Mouse (Mus musculus): ENCODE data around the gene Olfr1132. TPM values are rescaled to one million over a fixed set of nuclear protein-coding genes. Genes with fewer than 3 reads are reported as not detected.
"Not testable (repeated sequence)": the region's sequence is repeated elsewhere in the genome, so short reads cannot be mapped to it uniquely, and the experiment has no call there.

Gene Olfr1132
- not detected in 2 replicates for polyA plus RNA-seq (2015; fragmentation: Nextera tagmentation; extraction: Ambion mirVana)

DNA sequence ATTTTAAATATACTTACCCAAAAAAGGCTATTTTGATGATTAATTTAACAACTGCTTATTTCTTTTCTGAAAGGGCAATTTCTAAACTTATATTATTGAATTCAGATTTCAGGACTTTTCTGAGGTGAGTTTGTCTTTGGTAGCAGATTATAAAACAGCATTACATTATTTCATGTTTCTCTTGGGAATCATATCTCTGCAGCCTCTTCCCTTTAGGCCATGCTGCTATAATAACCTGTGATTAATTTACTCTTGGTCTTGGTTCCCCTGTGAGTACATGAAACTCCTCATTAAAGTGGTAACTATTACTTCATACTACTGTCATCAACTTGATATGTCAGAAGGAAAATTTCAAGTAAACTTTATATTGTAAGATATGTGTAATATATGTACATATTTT lies at the start of gene Olfr1132:
TSS of gene Olfr1132 (minus strand) at position 101 of the 400 bp plus-strand sequence.
- no peak for ATAC-seq (ENCODE audit: borderline replicate concordance, extremely low read depth, low FRiP score, low TSS enrichment)
- no peaks in the 10 kb centered on the region for H3K4me1 ChIP-seq

DNA sequence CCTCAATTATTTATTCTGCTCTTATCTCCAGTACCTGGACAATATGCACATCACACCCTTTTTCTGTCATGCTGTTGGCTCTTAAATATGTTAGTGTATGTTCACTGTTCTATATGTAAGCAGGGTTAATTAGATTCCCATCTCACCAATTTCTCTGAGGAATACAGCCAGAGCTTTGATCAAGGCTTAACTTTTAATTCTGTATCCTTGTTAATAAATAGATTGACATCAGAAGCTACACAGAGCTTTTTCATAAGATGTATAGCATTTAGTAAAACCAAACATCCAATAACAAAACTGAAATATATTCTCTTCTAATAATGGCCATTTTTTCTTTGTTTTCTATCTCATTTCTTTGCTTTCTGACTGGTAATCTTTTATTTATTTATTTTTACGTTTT lies 36.2 kb upstream of the Olfr1132 start, which contains the start of gene Olfr1135:
TSS of gene Olfr1135 (minus strand) at position 101 of the 400 bp plus-strand sequence.
- H3K4me3 ChIP-seq = no peak within 1 kb of the TSS
- no peak within 1 kb of the TSS for H3K9ac ChIP-seq
- no peaks in the 10 kb centered on the region for H3K36me3 ChIP-seq
- no peaks in the 10 kb centered on the region for H3K9me3 ChIP-seq
- ATAC-seq (ENCODE audit: borderline replicate concordance, extremely low read depth, low FRiP score, low TSS enrichment) = no peak
- 7% methylated on average over 1 of the region's 1 CpGs for WGBS
- no peak within 1 kb of the TSS for H3K27ac ChIP-seq
- H3K27me3 ChIP-seq = no peaks in the 10 kb centered on the region
- H3K4me2 ChIP-seq = no peak within 1 kb of the TSS
- H3K4me1 ChIP-seq = no peaks in the 10 kb centered on the region

More for the DNA sequence above, at the start of gene Olfr1132:
- Histone ChIP-seq H3K4me2 (no peak within 1 kb of the TSS), H3K4me3 (no peak within 1 kb of the TSS), H3K9me3 (no peaks in the 10 kb centered on the region), H3K9ac (no peak within 1 kb of the TSS), H3K36me3 (no peaks in the 10 kb centered on the region), H3K27me3 (no peaks in the 10 kb centered on the region), H3K27ac (no peak within 1 kb of the TSS)

DNA sequence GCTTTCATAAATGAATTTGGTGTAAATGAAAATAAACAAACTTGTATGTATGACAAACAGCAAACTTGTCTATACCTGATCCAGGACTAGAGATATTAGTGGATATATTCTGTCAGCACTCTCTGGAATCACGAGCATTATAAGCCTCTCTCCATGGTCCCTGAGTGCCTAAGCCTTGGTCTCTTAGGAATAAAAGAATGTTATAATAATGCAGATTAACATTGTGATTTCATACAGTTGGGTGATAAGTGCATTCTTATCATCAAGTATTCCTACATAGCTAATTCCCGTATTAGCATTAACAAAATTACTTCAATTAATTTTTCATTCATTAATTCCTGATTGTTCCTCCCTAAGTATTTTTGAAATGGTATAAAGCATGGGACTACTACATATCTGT lies 21.0 kb upstream of the Olfr1132 start, which contains the start of gene Olfr1134:
TSS of gene Olfr1134 (minus strand) at position 101 of the 400 bp plus-strand sequence.
- H3K9ac ChIP-seq = no peak within 1 kb of the TSS
- H3K4me2 ChIP-seq = no peak within 1 kb of the TSS
- no peaks in the 10 kb centered on the region for H3K36me3 ChIP-seq
- H3K4me1 ChIP-seq = no peaks in the 10 kb centered on the region
- no peaks in the 10 kb centered on the region for H3K9me3 ChIP-seq
- WGBS = 84% methylated on average over 2 of the region's 2 CpGs
- H3K27ac ChIP-seq = no peak within 1 kb of the TSS
- no peaks in the 10 kb centered on the region for H3K27me3 ChIP-seq
- ATAC-seq (ENCODE audit: borderline replicate concordance, extremely low read depth, low FRiP score, low TSS enrichment) = no peak
- H3K4me3 ChIP-seq = no peak within 1 kb of the TSS

DNA sequence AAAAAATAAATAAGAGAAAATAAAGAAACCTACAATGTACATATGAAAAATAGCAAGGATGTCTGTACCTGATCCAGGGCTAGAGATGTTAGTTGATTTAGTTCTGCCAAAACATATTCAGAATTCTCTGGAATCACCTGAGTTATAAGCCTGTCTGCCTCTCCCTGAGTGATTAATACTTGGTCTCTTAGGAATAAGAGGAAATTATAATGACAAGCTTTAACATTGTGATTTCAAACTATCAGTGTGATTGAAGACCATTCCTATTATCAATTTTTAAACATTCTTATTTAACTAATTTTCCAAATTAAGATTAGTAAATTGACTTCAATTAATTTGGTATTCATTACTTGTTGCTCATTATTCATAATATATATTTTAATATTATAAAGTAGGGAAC lies 9.9 kb upstream of the Olfr1132 start, which contains the start of gene Olfr1133:
TSS of gene Olfr1133 (minus strand) at position 101 of the 400 bp plus-strand sequence.
- Histone ChIP-seq H3K27ac (no peak within 1 kb of the TSS), H3K4me2 (no peak within 1 kb of the TSS), H3K4me1 (no peaks in the 10 kb centered on the region), H3K9ac (no peak within 1 kb of the TSS), H3K9me3 (no peaks in the 10 kb centered on the region), H3K27me3 (no peaks in the 10 kb centered on the region), H3K4me3 (no peak within 1 kb of the TSS), H3K36me3 (no peaks in the 10 kb centered on the region)
- no peak for ATAC-seq (ENCODE audit: borderline replicate concordance, extremely low read depth, low FRiP score, low TSS enrichment)

DNA sequence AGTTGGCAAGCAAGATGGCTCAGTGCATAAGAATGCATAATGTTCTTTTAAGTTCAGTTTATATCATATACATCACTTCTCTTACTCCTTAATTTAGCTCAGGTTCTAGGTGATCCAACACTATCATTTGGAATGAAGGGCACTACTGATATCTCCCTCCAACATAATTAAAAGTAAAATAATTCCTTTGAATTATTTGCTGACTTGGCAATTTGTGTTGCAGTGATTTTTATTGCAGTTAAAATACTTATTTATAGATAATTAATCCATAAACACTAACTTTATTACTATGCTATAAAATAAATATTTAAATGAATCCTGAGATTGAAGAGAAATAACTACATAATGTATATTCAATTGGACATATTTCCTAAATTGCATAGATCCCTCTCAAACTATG lies 5.1 kb upstream of the Olfr1132 start:
- no peaks in the 10 kb centered on the region for H3K4me1 ChIP-seq
- ATAC-seq (ENCODE audit: borderline replicate concordance, extremely low read depth, low FRiP score, low TSS enrichment) = no peak
- H3K9me3 ChIP-seq = no peaks in the 10 kb centered on the region
- no peak overlapping the region for H3K27ac ChIP-seq
- no peaks in the 10 kb centered on the region for H3K27me3 ChIP-seq
- H3K9ac ChIP-seq = no peak overlapping the region
- H3K36me3 ChIP-seq = no peaks in the 10 kb centered on the region
- no peak overlapping the region for H3K4me3 ChIP-seq
- H3K4me2 ChIP-seq = no peak overlapping the region

DNA sequence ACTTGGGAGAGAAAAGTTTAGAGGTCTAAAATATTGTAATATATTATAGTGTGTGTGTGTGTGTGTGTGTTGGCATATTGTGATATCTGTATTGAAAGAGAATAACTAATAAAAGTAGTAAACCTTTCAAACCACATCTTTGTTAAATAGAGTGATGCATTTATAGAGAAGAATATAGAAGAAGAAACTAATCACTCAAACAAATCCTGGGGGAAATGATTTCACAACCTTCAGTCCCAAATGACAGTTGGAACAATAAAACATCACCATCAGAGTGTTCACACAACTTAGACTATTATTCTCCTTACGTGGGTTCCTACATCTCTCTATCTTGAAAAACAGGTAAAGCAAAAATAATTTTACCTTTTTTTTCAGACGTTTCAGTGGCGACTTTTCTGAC lies 10.5 kb downstream of the Olfr1132 start, which contains the start of gene Olfr1131:
TSS of gene Olfr1131 (plus strand) at position 301 of the 400 bp plus-strand sequence.
- no peak for ATAC-seq (ENCODE audit: borderline replicate concordance, extremely low read depth, low FRiP score, low TSS enrichment)
- H3K9ac ChIP-seq = no peak within 1 kb of the TSS
- H3K27ac ChIP-seq = no peak within 1 kb of the TSS
- H3K27me3 ChIP-seq = no peaks in the 10 kb centered on the region
- H3K9me3 ChIP-seq = no peaks in the 10 kb centered on the region
- no peaks in the 10 kb centered on the region for H3K36me3 ChIP-seq
- no peak within 1 kb of the TSS for H3K4me3 ChIP-seq
- WGBS = 65% methylated on average over 3 of the region's 3 CpGs
- no peak within 1 kb of the TSS for H3K4me2 ChIP-seq
- no peaks in the 10 kb centered on the region for H3K4me1 ChIP-seq

DNA sequence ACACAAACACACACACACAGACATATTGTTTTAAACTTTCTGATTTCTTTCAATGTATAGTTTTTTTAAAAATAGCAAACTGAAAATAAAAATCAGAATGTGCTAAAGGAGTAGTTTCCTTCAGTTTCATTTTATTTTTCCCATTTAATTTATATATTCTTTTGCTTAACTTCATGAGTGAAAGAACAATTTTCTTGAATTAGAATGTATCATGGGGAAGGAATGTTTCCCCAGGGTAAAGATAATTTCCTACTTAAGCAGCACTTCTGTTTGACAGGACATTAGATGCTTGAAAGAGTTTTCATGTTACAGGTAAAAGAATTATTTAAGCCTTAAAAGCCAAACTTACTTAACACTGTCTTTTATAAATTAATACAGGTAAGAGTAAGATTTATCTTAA lies 31.4 kb downstream of the Olfr1132 start, which contains the start of gene Olfr1130:
TSS of gene Olfr1130 (plus strand) at position 301 of the 400 bp plus-strand sequence.
- H3K9me3 ChIP-seq; H3K9ac ChIP-seq; H3K27ac ChIP-seq; H3K4me3 ChIP-seq; H3K27me3 ChIP-seq; H3K4me2 ChIP-seq; H3K36me3 ChIP-seq; ATAC-seq (ENCODE audit: borderline replicate concordance, extremely low read depth, low FRiP score, low TSS enrichment); H3K4me1 ChIP-seq: not testable (repeated sequence)

Other genes starting within 250 kb of the Olfr1132 start
- gene Olfr1123, start 220.9 kb downstream of the Olfr1132 start, polyA plus RNA-seq (2015; fragmentation: Nextera tagmentation; extraction: Ambion mirVana) = not detected in 2 replicates
- 0.07 and 0.09 TPM in 2 replicates for gene Olfr1124, start 207.3 kb downstream of the Olfr1132 start, polyA plus RNA-seq (2015; fragmentation: Nextera tagmentation; extraction: Ambion mirVana)
- gene Olfr1126, start 183.6 kb downstream of the Olfr1132 start, polyA plus RNA-seq (2015; fragmentation: Nextera tagmentation; extraction: Ambion mirVana) = not detected in 2 replicates
- not detected in 2 replicates for gene Pramel7, start 140.4 kb downstream of the Olfr1132 start, polyA plus RNA-seq (2015; fragmentation: Nextera tagmentation; extraction: Ambion mirVana)
- not detected in 2 replicates for gene Pramel6, start 131.0 kb downstream of the Olfr1132 start, polyA plus RNA-seq (2015; fragmentation: Nextera tagmentation; extraction: Ambion mirVana)
- not detected in 2 replicates for gene Olfr153, start 105.7 kb downstream of the Olfr1132 start, polyA plus RNA-seq (2015; fragmentation: Nextera tagmentation; extraction: Ambion mirVana)
- gene Olfr1128, start 92.0 kb downstream of the Olfr1132 start, polyA plus RNA-seq (2015; fragmentation: Nextera tagmentation; extraction: Ambion mirVana) = not detected in 2 replicates
- gene Olfr1129, start 63.6 kb downstream of the Olfr1132 start, polyA plus RNA-seq (2015; fragmentation: Nextera tagmentation; extraction: Ambion mirVana) = not detected in 2 replicates
- gene Olfr1130, start 31.3 kb downstream of the Olfr1132 start, polyA plus RNA-seq (2015; fragmentation: Nextera tagmentation; extraction: Ambion mirVana) = not detected in 2 replicates
- gene Olfr1131, start 10.4 kb downstream of the Olfr1132 start, polyA plus RNA-seq (2015; fragmentation: Nextera tagmentation; extraction: Ambion mirVana) = not detected in 2 replicates
- not detected in 2 replicates for gene Olfr1133, start 9.8 kb upstream of the Olfr1132 start, polyA plus RNA-seq (2015; fragmentation: Nextera tagmentation; extraction: Ambion mirVana)
- gene Olfr1134, start 20.9 kb upstream of the Olfr1132 start, polyA plus RNA-seq (2015; fragmentation: Nextera tagmentation; extraction: Ambion mirVana) = not detected in 2 replicates
- not detected in 2 replicates for gene Olfr1135, start 36.1 kb upstream of the Olfr1132 start, polyA plus RNA-seq (2015; fragmentation: Nextera tagmentation; extraction: Ambion mirVana)
- not detected in 2 replicates for gene Olfr1136, start 56.4 kb upstream of the Olfr1132 start, polyA plus RNA-seq (2015; fragmentation: Nextera tagmentation; extraction: Ambion mirVana)
- gene Olfr1137, start 75.6 kb upstream of the Olfr1132 start, polyA plus RNA-seq (2015; fragmentation: Nextera tagmentation; extraction: Ambion mirVana) = not detected in 2 replicates
- gene Olfr1138, start 102.4 kb upstream of the Olfr1132 start, polyA plus RNA-seq (2015; fragmentation: Nextera tagmentation; extraction: Ambion mirVana) = not detected in 2 replicates
- gene Olfr1140, start 106.2 kb upstream of the Olfr1132 start, polyA plus RNA-seq (2015; fragmentation: Nextera tagmentation; extraction: Ambion mirVana) = not detected in 2 replicates
- gene Olfr1141, start 116.5 kb upstream of the Olfr1132 start, polyA plus RNA-seq (2015; fragmentation: Nextera tagmentation; extraction: Ambion mirVana) = not detected in 2 replicates
- not detected in 2 replicates for gene Olfr152, start 141.9 kb upstream of the Olfr1132 start, polyA plus RNA-seq (2015; fragmentation: Nextera tagmentation; extraction: Ambion mirVana)
- not detected in 2 replicates for gene Olfr1143, start 163.1 kb upstream of the Olfr1132 start, polyA plus RNA-seq (2015; fragmentation: Nextera tagmentation; extraction: Ambion mirVana)
- gene Olfr1145, start 172.3 kb upstream of the Olfr1132 start, polyA plus RNA-seq (2015; fragmentation: Nextera tagmentation; extraction: Ambion mirVana) = not detected in 2 replicates
- gene Olfr1148, start 193.0 kb upstream of the Olfr1132 start, polyA plus RNA-seq (2015; fragmentation: Nextera tagmentation; extraction: Ambion mirVana) = not detected in 2 replicates
- not detected in 2 replicates for gene Olfr1150-ps1, start 206.5 kb upstream of the Olfr1132 start, polyA plus RNA-seq (2015; fragmentation: Nextera tagmentation; extraction: Ambion mirVana)
- not detected in 2 replicates for gene Olfr1151, start 218.3 kb upstream of the Olfr1132 start, polyA plus RNA-seq (2015; fragmentation: Nextera tagmentation; extraction: Ambion mirVana)
- gene Olfr1152, start 229.0 kb upstream of the Olfr1132 start, polyA plus RNA-seq (2015; fragmentation: Nextera tagmentation; extraction: Ambion mirVana) = not detected in 2 replicates